Mouse (Mus musculus) heart, adult 10 weeks (tissue): ENCODE results near the gene Fbl. TPM values are rescaled to one million over a fixed set of nuclear protein-coding genes. Genes with fewer than 3 reads are reported as not detected.

Experiments used
- polyA plus RNA-seq: library from polyadenylated mRNA; stranded (reverse); fragments of 350-450 nt; fragmentation: Illumina TruSeq; extraction: RNeasy Lipid Tissue Mini Kit (QIAGEN cat#74804); gene quantifications from one replicate; pipeline ENCODE4 v1.2.3, GENCODE M21; 2014; ENCODE audit warnings: low read depth, low replicate concordance

The Fbl gene
- polyA plus RNA-seq, result 49.5 TPM

DNA sequence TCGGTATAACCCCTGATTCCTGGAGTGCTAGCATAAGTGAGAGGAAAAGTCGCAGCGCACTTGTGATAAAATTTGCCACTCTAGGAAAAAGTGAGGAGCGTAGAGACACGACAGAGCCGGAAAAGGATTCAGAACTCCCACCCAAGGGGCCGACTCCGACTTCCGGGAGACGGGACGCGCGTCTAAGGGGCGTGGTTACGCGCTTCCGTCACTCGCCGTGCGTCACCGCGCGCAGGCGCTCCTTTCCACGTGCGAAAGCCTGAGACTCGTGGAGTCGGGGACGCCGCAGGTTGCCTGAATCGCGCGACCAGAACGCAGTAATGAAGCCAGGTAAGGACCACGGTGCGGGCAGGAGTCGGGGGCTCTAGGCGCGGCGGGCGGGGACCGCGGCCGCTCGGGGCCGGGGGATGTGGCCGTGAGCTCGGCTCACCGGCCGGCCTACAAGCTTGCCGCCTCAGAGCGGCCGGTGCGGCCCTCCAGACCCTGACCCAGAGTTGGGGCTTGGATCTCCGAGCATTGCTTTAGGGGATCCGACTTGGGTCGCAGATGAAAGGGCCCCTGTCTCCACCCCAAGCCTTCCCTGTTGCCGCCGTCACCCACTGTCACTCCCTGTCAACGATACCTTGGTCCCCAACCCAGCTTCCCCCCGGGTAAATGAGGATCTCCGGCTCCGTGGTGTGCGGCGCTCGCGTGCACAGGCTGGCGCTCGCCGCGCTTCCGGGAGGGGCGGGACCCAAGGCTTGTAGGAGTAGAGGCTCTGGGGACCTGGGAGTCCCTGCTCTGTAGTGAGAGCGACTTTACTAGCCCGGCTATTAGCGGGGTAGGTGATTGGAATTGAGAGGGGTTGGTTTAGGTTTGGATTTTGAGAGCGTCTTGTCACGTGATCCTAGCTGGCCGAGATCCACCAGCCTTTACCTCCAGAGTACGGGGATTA, at the start of gene Fbl:
Gene Fbl, plus strand, starts transcription at position 222 of the 934 bp plus-strand sequence.

DNA sequence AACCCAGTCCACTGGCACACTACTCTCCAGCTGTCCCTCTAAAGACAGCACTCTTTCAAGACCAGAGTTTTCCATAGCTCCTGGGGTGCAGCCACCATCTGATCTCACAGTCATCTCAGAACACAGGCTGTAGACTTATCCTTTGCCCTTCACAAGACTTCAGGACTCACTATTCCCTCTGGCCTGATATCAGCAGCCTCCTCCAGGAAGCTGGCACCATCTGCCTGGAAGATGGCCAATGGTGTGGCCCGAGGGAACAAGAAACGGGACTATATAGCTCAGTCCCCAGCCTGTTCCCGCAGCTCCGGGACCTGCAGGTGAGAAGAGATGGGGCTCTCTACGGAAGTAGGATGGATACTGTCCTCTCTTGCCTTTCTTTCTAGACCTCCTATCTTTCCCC, 40.3 kb upstream of the Fbl start, which contains the start of gene 9530053A07Rik:
Gene 9530053A07Rik, plus strand, starts transcription at position 301 of the 400 bp plus-strand sequence.

DNA sequence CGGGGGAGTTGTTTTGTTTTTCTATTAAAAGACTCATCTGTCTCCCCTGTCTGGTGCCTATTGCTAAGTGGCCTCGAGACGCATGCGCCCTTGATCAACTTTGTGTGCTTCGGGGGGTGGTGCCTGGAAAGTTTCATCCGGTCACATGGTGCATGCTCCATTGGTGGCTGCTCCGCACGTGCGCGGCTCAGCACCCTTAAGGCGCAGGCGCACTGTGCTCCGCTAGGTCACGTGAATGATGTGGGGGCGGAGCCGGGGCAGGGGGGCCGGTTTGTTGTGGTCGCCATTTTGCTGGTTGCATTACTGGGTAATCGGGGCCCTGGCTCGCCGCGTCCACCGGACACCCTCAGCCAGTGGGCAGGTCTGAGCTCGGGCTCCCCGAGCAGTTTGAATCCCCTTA, 9.7 kb downstream of the Fbl start, which contains the start of gene Dyrk1b:
Gene Dyrk1b, plus strand, starts transcription at position 242 of the 400 bp plus-strand sequence.

Other genes with a start within 250 kb of the Fbl start
- 4.4 TPM for gene Zfp974, start 240.2 kb upstream of the Fbl start, polyA plus RNA-seq
- 5.7 TPM for gene Zfp780b, start 190.5 kb upstream of the Fbl start, polyA plus RNA-seq
- gene Zfp850, start 155.6 kb upstream of the Fbl start, polyA plus RNA-seq, result 0.89 TPM
- gene Psmc4, start 119.6 kb upstream of the Fbl start, polyA plus RNA-seq, result 96.3 TPM
- gene Fcgbp, start 98.5 kb upstream of the Fbl start, polyA plus RNA-seq, result 0.55 TPM
- not detected for gene 9530053A07Rik, start 40.2 kb upstream of the Fbl start, polyA plus RNA-seq
- 19.2 TPM for gene Dyrk1b, start 9.8 kb downstream of the Fbl start, polyA plus RNA-seq
- gene Eid2, start 98.2 kb downstream of the Fbl start, polyA plus RNA-seq, result 11.6 TPM
- 12.3 TPM for gene Eid2b, start 108.0 kb downstream of the Fbl start, polyA plus RNA-seq
- gene Selenov, start 121.5 kb downstream of the Fbl start, polyA plus RNA-seq, result not detected
- not detected for gene Dll3, start 132.5 kb downstream of the Fbl start, polyA plus RNA-seq
- gene Timm50, start 142.4 kb downstream of the Fbl start, polyA plus RNA-seq, result 51.5 TPM
- gene Supt5, start 169.0 kb downstream of the Fbl start, polyA plus RNA-seq, result 59.3 TPM
- gene Rps16, start 180.9 kb downstream of the Fbl start, polyA plus RNA-seq, result 485 TPM
- 18.8 TPM for gene Plekhg2, start 202.9 kb downstream of the Fbl start, polyA plus RNA-seq
- gene Zfp36, start 210.5 kb downstream of the Fbl start, polyA plus RNA-seq, result 24.9 TPM
- 27.4 TPM for gene Med29, start 223.0 kb downstream of the Fbl start, polyA plus RNA-seq
- gene Paf1, start 223.2 kb downstream of the Fbl start, polyA plus RNA-seq, result 87.3 TPM